Mouse (Mus musculus) testis, postnatal 10 days (tissue): ENCODE results near the gene Inip.
A peak's percentile ranks its signal among the peaks of the same experiment; 100 is the strongest.

Experiments used
- DNase-seq: peaks from one replicate; pipeline ENCODE4 v3.0.0; 2021; ENCODE audit warnings: low spot score

Gene Inip

GRCm38 (mm10) chr4:59772171-59772879 lies 29.1 kb downstream of the Inip start:
- no peak for DNase-seq

DNA sequence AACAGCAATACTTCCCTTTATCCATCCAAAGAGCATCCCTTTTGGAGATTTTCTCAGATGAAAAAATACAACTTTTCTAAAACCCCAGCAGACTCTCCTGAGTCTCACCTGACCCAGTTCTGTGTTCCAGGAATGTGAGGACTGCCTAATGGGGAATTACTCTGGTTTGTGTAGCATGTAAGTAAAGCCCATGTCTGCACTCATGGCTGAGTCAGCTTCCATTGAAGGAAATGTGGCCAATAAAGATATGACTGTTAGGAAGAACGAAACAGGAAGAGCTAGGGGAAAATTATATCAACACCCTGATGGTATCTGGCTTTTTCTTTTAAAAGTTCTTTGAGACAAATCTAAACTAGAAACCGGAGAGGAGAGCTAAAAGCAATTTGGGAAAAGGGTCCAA lies 33.7 kb downstream of the Inip start:
- DNase-seq = no peak

DNA sequence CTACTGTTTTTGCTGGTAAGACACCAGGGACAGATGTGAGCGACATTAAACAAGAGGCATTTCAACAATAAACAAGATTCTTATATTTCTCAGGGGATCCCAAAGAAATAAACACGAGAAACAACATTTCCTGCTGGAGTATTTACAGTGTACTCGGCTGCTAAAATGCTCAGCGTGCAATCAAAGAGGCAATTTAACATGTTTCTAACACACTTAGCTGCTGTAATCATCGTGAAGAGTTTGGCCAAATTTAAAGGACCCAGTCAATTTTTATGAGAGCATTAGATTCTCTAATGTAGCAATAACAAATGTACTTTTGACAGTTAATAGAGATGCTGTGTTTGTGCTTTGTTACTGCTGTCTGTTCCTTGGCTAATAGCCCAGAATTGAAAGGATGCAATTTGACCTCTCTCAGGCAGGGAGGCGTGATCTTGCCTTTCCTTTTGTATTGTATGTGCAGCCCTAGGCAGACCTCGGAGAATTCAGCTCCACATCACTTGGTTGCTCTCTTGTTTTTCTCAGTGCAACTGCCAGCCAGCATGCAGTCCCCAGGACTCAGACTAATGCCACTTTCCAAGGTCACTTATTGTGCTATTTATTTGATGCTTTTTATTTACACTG lies 35.9 kb downstream of the Inip start:
- no peak for DNase-seq

GRCm38 (mm10) chr4:59764950-59765349 lies 36.4 kb downstream of the Inip start:
- no peak for DNase-seq

- no peak for DNase-seq
These were observed 40.0 kb downstream of the Inip start for GRCm38 (mm10) chr4:59761365-59761729.

- DNase-seq = peak; percentile 81
These were observed 40.6 kb downstream of the Inip start for GRCm38 (mm10) chr4:59760636-59761364.

DNA sequence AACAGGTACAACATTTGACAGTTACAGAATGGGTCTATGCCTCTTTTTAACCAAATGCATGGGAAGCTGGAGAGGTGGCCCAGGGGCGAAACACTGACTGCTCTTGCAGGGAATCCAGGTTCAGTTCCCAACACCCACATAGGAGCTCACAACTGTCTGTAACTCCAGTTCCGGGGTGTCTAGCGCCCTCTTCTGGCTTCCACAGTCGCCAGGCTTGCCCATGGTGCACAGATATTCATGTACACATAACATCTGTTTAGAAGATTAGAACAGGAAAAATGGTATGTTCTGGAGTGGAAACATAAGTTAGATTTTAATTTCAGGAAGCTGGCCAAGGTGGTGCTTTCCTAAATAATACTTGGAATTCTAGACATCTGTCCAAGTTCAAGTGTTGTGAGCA lies 41.4 kb downstream of the Inip start:
- no peak for DNase-seq

DNA sequence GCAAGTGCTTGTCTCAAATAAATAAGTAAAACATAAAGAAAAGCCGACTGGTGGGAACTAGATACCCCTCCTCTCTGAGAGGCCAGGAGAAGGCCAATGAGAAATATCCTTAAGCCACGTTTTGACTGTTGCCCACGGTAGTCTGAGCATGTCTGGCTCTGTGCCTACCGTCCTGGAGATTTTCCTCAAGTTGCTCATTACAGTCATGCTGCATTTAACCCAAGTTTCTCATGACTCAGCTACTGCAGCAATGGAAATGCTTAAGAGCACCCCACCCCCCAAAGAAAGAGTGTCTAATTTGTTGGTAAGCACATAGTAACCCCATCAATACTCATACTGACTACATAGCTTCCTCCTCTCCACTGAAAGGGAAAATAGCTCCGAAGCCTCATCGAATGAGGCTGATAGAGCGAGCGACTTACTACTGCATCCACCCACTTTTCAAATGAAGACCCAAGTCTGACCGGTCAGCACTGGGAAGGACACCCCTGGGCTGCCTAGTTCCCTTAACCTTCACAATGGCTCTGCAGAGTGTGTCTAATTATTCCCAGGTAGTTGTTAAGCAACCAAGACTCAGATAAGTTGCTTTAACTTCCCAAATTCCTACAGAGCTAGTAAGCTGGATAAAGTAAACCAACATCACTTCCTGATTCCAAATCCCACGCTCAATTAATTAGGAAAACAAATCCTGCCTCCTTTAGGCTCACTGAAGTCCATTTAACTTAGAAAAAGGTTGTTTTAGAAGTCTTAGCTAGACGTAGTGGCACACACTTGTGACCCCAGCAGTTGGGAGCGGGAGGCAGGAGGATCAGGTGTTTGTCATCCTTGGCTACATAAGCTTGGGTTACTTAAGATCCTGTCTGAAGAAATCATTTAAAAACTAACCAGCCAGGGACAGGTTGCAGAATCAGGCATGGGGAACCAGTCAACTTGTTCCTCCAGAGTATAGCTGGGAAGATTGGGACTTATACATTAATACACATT lies 43.6 kb downstream of the Inip start:
- no peak for DNase-seq

DNA sequence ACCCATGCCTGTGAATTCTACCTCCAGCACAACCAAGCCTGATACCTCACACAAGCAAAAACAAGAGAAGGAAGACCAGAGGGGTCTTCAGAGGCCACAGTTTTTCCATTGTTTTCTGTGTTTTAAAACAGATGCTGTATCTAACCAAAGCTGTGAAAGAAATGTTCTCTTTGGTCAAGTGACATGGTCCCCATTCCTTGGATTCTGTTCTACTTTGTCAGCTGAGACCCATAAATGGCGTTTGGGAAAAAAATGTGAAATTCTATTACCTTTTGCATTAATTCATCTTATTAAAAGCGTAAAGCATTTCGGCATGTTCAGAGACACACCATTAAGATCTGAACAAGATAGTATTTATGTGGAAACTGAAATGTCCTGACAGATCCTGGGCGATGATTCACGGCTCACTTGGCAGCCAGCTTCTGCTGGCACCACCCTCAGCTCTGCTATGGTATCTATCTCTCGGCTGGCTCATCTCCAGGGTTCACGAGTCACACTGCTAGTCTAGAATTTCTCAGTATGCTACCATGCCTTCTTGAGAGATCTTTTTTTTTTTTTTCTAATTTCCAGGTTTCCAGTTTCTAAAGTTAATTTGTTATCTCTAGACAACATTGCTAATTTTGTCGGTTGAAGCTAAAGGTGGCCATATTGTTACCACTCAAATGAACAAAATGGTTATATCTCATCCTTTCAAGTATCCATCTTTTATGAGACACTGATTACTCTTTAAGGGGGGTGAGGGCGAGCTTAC lies 44.9 kb downstream of the Inip start:
- peak; percentile 58 for DNase-seq

- DNase-seq = peak; percentile 62
These were observed 47.8 kb downstream of the Inip start for GRCm38 (mm10) chr4:59753491-59754140.

GRCm38 (mm10) chr4:59739882-59740281 lies 61.5 kb downstream of the Inip start:
- no peak for DNase-seq

GRCm38 (mm10) chr4:59739321-59739720 lies 62.1 kb downstream of the Inip start:
- DNase-seq = no peak

DNA sequence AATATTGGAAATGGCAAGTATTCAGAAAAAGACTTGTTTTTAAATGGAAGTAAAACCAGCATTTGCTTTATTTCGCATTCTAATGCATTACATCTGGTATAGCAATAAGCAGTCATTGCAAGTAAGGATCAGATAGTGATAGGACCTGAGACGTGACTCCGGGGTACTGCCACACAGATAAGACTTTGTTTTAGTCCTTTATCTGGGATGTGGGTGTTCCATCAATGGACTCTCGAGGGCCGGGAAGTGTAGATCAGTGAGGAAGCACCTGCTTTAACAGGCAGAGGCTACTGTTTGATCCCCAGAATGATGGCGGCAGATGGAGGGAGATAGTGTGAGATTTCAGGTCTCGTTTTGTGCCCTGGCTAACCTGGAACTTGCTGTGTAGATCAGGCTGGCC lies 69.8 kb downstream of the Inip start:
- no peak for DNase-seq

DNA sequence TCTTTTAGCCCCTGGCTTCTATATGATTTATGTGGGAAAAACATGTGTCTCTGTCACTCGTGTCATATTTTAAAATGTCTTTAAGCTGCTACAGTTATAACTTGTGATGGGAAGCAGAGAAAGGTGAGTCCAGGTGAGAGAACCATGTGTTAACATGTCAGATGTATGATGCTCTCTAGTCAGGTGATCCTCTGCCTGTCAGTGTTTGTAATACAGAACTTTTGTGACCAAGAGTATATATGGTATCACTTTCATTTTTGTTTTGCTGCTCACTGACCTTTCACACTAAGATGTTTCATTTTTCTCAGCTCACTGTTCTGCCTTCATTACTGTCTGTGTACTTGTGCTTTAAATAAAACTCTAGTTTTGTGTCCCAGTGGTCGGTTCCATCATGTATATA lies 72.5 kb downstream of the Inip start:
- DNase-seq = no peak

- no peak for DNase-seq
These were observed 73.5 kb downstream of the Inip start for GRCm38 (mm10) chr4:59727878-59728261.

DNA sequence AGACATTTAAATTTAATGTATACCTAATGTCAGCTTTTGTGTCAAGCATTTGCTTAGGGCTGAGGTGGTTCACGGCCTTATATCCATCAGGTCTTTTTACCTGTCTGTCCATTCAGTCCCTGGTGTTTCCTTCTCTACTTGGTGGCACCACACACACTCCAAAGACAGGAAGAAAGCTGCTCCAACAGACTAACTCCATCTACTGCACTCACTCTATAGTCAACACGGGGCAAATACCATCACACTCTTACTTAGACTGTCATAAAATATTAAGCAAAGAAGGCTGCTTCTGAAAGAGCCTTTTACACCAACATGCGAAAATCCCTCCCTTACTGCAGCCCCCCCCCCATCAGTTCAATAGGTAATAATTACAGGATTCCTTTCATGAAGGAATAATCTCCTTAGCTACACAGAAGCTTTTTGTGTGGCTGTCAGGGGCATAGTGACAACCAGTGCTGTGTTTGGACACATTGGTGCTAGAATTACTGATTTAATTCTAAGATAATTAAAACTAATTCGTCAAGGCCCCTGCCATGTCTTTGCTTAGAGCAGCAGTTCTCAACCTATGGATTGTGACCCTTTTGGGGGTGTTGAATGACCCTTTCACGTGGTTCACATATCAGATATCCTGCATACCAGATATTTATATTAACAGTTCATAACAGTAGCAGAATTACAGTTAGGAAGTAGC lies 74.1 kb downstream of the Inip start:
- no peak for DNase-seq

GRCm38 (mm10) chr4:59726501-59726900 lies 74.9 kb downstream of the Inip start:
- DNase-seq = no peak

DNA sequence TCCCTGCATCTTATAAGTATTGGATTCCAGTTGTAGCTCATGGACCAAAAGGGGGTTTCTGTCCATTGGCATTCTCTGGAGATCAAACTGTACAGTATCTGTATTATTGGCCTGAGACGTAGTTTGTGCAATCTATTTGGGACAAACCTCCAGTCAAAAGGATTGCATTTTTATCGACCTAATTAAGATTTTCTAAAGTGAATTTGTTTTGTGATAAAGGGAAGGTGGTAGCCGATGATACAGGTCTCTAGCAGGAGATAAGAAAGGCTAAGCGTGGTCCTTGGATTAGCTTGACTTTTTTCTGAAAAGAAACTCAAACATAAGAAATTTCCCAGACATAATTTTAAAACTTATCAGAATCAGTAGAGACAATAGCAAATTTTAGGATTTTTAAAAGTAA lies 75.8 kb downstream of the Inip start:
- no peak for DNase-seq

- no peak for DNase-seq
These were observed 79.6 kb downstream of the Inip start for GRCm38 (mm10) chr4:59721811-59722210.
